Mouse (Mus musculus) olfactory bulb, adult 2 months (tissue): ENCODE measurements around the gene Chd4. TPM values are rescaled to one million over a fixed set of nuclear protein-coding genes. Genes with fewer than 3 reads are reported as not detected.

ENCODE experiments used
- H3K27ac ChIP-seq: fragments of 200-500 bp; 2 replicates; pipeline ENCODE4 v1.5.1; 2012; ENCODE audit warnings: low read depth, low read length; ENCODE audit not compliant: insufficient read depth
- H3K4me1 ChIP-seq: fragments of 200-500 bp; 2 replicates; pipeline ENCODE4 v1.6.1; 2012; ENCODE audit warnings: low read length; ENCODE audit not compliant: control insufficient read depth, insufficient read depth
- H3K4me3 ChIP-seq: fragments of 200-500 bp; 2 replicates; pipeline ENCODE4 v1.5.1; 2012; ENCODE audit warnings: mild to moderate bottlenecking, low read depth, low read length, moderate library complexity; ENCODE audit not compliant: insufficient read depth
- CTCF ChIP-seq: fragments of 200-500 bp; IDR thresholded peaks from 2 replicates; pipeline ENCODE4 v1.5.1; 2012; ENCODE audit warnings: low read depth, mild to moderate bottlenecking, low read length, moderate library complexity; ENCODE audit not compliant: insufficient read depth
- POLR2A ChIP-seq: fragments of 200-500 bp; IDR thresholded peaks from 2 replicates; pipeline ENCODE4 v1.6.1; 2012; ENCODE audit warnings: mild to moderate bottlenecking, low read depth, low read length, moderate library complexity; ENCODE audit not compliant: insufficient read depth
- WGBS: fragments of 180-500 bp; shearing (Covaris S2); methylation state at CpG from one replicate; pipeline ENCODE4 v1.1.7; 2018; 5-methylcytosine and 5-hydroxymethylcytosine counted together
- polyA plus RNA-seq: library from polyadenylated mRNA; stranded (reverse); fragments of >200 nt; gene quantifications from 2 replicates; pipeline ENCODE4 v1.2.4, GENCODE M21; 2012; ENCODE audit warnings: low replicate concordance; ENCODE audit not compliant: missing spikeins, insufficient read depth, insufficient read length

Gene Chd4
- polyA plus RNA-seq, 1 experiment = 138 TPM

DNA sequence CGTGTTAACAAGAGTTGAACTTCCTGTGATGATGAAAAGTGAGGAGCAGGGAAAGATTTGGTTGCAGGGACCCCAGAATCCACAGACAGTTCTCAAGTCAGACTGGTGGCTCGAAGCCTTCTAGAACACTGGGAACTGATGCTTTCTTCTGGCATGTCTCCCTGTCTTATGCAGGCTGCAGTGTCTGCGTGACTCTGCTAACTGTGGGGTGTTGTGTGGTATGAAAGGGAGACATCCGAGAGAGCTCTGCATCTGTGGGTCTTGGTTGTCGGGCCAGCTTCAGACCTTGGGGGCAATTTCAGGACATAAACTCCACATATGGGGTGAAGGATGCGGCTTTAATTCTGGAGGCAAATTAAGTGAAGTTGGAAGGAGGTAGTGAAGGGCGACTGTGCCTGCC is 50.4 kb downstream of the Chd4 start:
- H3K4me3 ChIP-seq = peak overlapping the region; percentile 70
- H3K27ac ChIP-seq = peak overlapping the region; percentile 39; the same call in 1 of the 2 replicates
- TF ChIP-seq CTCF (no peak), POLR2A (no peak)
- H3K4me1 ChIP-seq = peaks cover 36% of the 10 kb centered on the region
- 17% methylated on average over 7 of the region's 7 CpGs for WGBS

DNA sequence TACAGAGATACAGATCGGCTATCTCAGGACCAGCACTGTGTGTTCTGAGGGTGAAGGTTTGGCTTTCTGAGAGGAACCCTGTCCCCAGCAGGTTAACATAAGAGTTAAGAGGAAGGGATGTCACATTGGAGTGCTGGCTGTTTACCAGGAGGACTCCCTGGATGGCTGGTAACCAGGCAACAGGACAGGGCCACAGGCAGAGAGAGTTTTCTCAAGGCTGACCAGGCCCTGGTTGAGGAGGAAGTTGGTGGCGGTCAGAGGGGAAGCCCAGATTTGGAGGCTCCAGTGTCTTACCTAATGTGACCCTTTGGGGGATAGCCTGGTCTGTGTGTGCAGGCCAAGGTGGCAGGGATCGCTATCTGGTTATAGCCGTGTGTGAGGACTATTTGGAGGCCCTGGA is 51.0 kb downstream of the Chd4 start:
- H3K27ac ChIP-seq = peak overlapping the region; percentile 84
- peaks cover 40% of the 10 kb centered on the region for H3K4me1 ChIP-seq
- 41% methylated on average over 4 of the region's 4 CpGs for WGBS
- peak overlapping the region; percentile 70 for H3K4me3 ChIP-seq
- TF ChIP-seq CTCF (no peak), POLR2A (no peak)

DNA sequence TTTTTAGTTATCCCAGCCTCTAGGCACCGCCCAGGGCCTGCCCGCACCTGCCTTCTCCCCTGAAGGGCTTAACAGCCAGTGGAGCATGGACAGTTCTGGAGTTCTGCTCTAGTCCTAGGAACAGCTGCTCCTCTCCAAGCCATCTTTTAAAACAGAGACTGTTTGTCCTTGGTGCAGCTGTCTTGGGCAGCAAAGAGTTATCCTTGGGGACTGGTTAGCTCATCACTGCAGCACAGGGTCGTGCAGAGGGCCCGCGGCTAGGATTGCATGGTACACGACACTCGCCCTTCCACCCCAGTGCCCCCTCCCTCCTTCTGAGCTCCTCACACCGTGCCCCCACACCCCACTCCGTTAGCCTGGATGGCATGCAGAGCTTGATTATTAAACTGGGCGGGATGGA is 51.5 kb downstream of the Chd4 start:
- TF ChIP-seq CTCF (no peak), POLR2A (no peak)
- Histone ChIP-seq H3K27ac (peak overlapping the region; percentile 84), H3K4me3 (peak overlapping the region; percentile 70), H3K4me1 (peaks cover 43% of the 10 kb centered on the region)
- WGBS = 38% methylated on average over 10 of the region's 10 CpGs

DNA sequence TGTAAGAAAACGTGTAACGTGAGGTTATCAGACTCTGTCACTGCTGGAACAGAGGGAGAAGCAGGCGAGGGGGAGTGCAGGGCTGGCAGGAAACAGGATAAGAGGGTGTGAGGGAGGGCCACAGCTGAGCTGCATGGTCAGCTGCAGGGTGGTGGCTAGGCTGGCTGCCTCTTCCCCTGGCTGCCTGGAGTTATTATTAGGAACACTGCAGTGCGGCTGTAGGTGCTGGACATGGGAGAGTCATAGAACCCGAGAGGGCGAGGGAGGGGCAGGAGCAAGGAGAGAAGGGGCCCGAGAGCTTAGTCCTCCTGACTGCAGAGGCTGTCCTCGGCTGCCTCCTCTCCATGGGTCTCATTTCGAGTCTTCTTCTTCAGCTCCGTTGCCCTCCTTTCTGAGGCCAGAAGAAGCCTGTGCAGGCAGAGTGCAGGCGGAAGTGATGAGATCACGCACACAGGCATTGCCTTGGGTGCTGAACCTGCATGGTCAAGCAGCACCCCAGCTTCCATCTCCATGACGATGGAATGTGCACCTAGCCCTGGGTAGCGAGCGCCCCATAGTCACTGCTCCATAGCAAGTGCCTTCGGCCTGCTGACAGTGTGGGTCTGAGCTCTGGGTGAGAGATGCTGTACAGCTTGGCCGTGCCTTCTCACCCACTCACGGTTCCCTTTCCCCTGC is 52.6 kb downstream of the Chd4 start:
- TF ChIP-seq CTCF (no peak), POLR2A (no peak)
- 20% methylated on average over 18 of the region's 18 CpGs for WGBS
- Histone ChIP-seq H3K4me1 (peaks cover 53% of the 10 kb centered on the region), H3K27ac (peak overlapping the region; percentile 84), H3K4me3 (peak overlapping the region; percentile 27)

DNA sequence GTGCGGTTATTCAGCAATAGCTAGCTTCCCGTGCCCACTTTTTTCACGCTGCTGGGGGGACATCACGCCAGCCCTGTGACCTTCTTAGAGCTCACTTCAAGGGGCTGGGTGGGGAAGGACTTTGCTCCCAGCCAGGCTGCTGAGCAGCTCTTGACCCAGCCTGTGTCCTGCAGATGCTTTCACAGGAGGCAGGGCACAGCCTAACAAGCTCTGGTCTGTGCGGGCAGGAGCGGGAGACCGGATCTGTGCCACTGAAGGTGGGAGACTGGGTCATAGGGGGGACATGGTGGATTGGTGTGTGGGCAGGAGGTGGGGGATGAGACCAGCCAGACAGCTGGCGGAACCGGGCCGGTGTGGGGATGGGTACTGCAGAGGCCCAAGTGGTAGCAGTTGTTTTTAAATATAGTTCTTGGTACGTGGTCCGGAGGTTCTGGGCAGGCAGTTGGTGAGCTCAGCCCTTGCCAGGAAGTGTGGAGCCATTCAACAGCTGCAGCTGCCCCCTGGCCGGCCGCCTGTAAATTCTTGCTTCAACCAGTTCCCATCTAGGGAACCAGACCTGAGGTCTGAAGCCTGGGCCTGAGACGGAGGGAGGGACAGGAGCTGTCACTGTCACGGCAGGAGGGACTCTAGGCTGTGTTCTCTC is 53.3 kb downstream of the Chd4 start:
- peaks cover 54% of the 10 kb centered on the region for H3K4me1 ChIP-seq
- H3K27ac ChIP-seq = peak overlapping the region; percentile 84
- peak overlapping the region; percentile 27 for H3K4me3 ChIP-seq
- WGBS = 16% methylated on average over 16 of the region's 16 CpGs
- no peak for TF ChIP-seq POLR2A
- no peak for TF ChIP-seq CTCF

DNA sequence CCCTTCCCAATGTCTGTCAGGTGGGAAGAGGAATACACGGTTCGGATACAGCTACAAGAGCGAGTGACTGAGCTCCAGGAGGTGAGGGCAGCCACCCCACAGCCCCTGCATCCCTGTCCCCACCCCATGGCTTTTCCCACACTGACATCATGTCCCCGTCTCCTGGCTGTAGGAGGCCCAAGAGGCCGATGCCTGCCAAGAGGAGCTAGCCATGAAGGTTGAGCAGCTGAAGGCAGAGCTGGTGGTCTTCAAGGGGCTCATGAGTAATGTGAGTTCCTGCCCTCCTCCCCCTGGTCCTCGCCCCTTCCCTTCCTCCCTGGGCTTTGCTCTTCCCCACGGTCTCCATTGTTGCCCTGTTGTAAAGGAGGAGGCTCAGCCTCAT is 53.8 kb downstream of the Chd4 start:
- peak overlapping the region; percentile 84 for H3K27ac ChIP-seq
- peak overlapping the region; percentile 27 for H3K4me3 ChIP-seq
- TF ChIP-seq POLR2A (no peak), CTCF (no peak)
- 45% methylated on average over 7 of the region's 7 CpGs for WGBS
- peaks cover 54% of the 10 kb centered on the region for H3K4me1 ChIP-seq

DNA sequence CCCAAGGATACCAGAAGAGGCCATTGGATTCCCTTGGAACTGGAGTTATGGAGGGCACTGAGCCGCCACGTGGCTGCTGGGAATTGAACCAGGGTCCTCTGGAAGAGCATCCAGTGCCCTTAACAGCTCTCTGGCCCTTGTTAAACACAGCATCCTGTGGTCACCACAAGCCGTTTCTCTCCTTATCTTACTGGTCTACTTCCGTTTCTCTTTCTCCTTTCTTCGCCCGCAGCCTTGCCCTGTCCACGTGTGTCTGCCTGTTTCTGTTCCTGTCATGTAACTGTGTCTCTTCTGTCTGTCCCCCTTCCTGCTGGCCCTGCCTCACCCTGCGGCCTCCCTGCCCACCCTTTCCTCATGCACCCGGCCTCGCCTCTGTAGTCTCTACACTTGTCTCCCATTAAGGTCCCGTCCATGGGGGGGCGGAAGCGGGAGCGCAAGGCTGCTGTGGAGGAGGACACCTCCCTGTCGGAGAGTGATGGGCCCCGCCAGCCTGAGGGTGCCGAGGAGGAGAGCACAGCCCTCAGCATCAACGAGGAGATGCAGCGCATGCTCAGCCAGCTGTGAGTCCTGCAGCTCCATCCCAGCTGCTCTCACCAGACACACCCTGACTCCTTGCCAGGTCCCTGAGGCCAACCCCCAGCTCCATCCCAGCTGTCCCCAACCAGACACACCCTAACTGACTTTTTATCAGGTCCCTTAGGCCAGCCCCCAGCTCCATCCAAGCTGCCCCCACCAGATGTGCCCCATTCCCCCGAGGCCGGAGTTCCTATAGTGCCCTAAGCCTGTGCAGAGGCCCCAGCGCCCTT is 56.6 kb downstream of the Chd4 start:
- H3K4me1 ChIP-seq = peaks cover 44% of the 10 kb centered on the region
- WGBS = 62% methylated on average over 22 of the region's 22 CpGs
- H3K4me3 ChIP-seq = no peak overlapping the region
- no peak overlapping the region for H3K27ac ChIP-seq
- TF ChIP-seq CTCF (no peak), POLR2A (no peak)

DNA sequence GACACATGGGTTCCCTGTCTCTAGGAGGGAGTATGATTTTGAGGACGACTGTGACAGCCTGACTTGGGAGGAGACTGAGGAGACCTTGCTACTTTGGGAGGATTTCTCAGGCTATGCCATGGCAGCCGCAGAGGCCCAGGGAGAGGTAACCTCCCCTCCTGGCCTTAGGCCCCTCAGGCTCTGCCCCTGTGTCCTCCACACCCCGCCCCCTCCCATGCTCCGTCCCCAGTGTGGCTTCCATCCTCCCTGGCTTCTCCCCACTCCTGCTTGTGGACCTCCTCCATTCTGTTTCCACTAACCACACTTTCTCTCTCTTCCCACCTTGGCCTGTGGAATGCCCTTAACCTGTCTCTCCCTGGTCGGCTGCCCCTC is 57.2 kb downstream of the Chd4 start:
- TF ChIP-seq POLR2A (no peak), CTCF (no peak)
- Histone ChIP-seq H3K27ac (no peak overlapping the region), H3K4me1 (peaks cover 41% of the 10 kb centered on the region), H3K4me3 (no peak overlapping the region)
- 84% methylated on average over 5 of the region's 5 CpGs for WGBS

DNA sequence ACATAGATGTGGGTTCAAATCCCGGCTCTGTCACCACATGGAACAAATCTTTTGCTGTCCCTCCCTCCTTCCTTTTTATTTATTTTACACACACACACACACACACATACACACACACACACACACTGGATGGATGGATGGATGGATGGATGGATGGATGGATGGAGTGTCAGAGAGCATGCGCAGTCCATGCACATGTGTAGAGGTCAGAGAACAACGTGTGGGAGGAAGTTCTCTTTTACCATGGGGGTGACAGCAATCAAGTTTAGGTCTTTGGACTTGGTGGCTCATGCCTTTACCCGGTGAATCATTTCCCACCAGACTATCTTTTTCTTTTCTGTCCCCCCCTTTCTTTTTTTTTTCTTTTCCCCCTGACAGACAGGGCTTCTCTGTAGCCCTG is 57.9 kb downstream of the Chd4 start:
- TF ChIP-seq CTCF = no peak
- no peak for TF ChIP-seq POLR2A
- Histone ChIP-seq H3K27ac (no peak overlapping the region), H3K4me3 (no peak overlapping the region), H3K4me1 (peaks cover 34% of the 10 kb centered on the region)
- WGBS = 91% methylated on average over 4 of the region's 4 CpGs
